Mouse (Mus musculus): ENCODE measurements around the gene Gfi1b. TPM values are rescaled to one million over a fixed set of nuclear protein-coding genes. Genes with fewer than 3 reads are reported as not detected.
A peak's percentile ranks its signal among the peaks of the same experiment; 100 is the strongest.

Gfi1b gene
- polyA plus RNA-seq, 1 experiment from 2014 or later: 0.40 TPM

DNA sequence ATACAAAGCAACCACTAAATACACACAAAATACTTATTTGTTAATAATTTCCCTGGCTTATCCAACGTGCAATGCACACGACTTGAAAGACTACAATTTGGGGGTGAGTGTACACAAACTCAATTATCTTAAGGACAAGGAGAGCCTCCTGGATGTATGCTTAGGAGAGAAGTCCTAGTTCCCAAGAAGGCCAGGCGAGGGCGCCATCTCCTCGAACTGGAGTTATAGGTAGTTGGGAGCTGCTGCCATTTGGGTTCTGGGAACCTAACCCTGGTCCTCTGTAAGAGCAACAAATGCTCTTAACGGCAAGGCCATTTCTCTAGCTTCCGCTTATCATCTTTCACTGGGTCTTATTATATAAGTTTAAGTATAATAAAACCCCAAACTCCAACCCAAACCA lies 18.0 kb upstream of the Gfi1b start:
- TF ChIP-seq EP300 (optimal IDR thresholded peaks at IDR 0.05) (no peak), CTCF (IDR thresholded peaks at IDR 0.05; ENCODE audit: low read depth) (peak; percentile 54)
- Histone ChIP-seq H3K36me3 (ENCODE audit: control insufficient read depth, insufficient read depth, low read length) (no peaks in the 10 kb centered on the region), H3K9ac (ENCODE audit: low read length) (no peak overlapping the region), H3K27me3 (ENCODE audit: control insufficient read depth, insufficient read depth, low read length) (no peaks in the 10 kb centered on the region), H3K4me2 (replicated peaks; ENCODE audit: low read depth) (no peak overlapping the region), H3K9me3 (ENCODE audit: control insufficient read depth, low read length) (no peaks in the 10 kb centered on the region), H3K27ac (replicated peaks) (no peak overlapping the region), H3K4me1 (replicated peaks; ENCODE audit: control insufficient read depth, insufficient read depth) (peaks cover 2% of the 10 kb centered on the region; the same call in 1 of the 2 replicates), H3K4me3 (ENCODE audit: low read depth, low read length) (no peak overlapping the region)
- DNase-seq (ENCODE audit: low spot score) (peak; percentile 38), ATAC-seq (ENCODE audit: low FRiP score, low TSS enrichment) (no peak)
- 53% methylated on average over 7 of the region's 7 CpGs for WGBS

DNA sequence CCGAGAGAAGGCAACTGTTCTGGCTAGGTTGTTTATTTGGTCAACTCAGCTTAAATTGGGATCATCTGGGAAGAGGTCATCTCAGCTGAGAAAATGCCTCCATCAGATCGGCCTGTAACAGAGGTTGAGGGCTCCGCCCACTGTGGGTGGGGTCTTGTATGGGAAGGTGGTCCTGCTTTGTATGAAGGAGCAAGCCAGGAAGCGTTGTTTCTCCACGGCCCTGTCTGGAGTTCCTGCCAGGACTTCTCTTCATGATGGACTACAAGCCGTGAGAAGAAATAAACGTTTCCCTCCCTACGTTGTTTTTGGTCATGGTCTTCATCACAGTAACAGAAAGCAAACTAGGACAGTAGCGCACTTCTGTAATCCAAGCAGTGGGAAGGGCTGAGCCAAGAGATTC lies 17.1 kb upstream of the Gfi1b start:
- TF ChIP-seq EP300 (optimal IDR thresholded peaks at IDR 0.05): no peak
- no peak for TF ChIP-seq CTCF (IDR thresholded peaks at IDR 0.05; ENCODE audit: low read depth)
- H3K4me3 ChIP-seq (ENCODE audit: low read depth, low read length): no peak overlapping the region
- peak overlapping the region; percentile 31; the same call in 1 of the 2 replicates for H3K4me2 ChIP-seq (replicated peaks; ENCODE audit: low read depth)
- H3K9me3 ChIP-seq (ENCODE audit: control insufficient read depth, low read length): no peaks in the 10 kb centered on the region
- H3K9ac ChIP-seq (ENCODE audit: low read length): no peak overlapping the region
- ATAC-seq (ENCODE audit: low FRiP score, low TSS enrichment) (no peak), DNase-seq (ENCODE audit: low spot score) (peak; percentile 32)
- no peaks in the 10 kb centered on the region for H3K36me3 ChIP-seq (ENCODE audit: control insufficient read depth, insufficient read depth, low read length)
- H3K27ac ChIP-seq (replicated peaks): no peak overlapping the region
- 9% methylated on average over 9 of the region's 9 CpGs for WGBS
- peaks cover 2% of the 10 kb centered on the region; the same call in 1 of the 2 replicates for H3K4me1 ChIP-seq (replicated peaks; ENCODE audit: control insufficient read depth, insufficient read depth)
- H3K27me3 ChIP-seq (ENCODE audit: control insufficient read depth, insufficient read depth, low read length): no peaks in the 10 kb centered on the region

GRCm38 (mm10) chr2:28638352-28638751 lies 16.6 kb upstream of the Gfi1b start:
- WGBS: 25% methylated on average over 9 of the region's 9 CpGs
- H3K9me3 ChIP-seq (ENCODE audit: control insufficient read depth, low read length): no peaks in the 10 kb centered on the region
- H3K4me1 ChIP-seq (replicated peaks; ENCODE audit: control insufficient read depth, insufficient read depth): peaks cover 2% of the 10 kb centered on the region; the same call in 1 of the 2 replicates
- H3K4me3 ChIP-seq (ENCODE audit: low read depth, low read length): no peak overlapping the region
- TF ChIP-seq CTCF (IDR thresholded peaks at IDR 0.05; ENCODE audit: low read depth): no peak
- no peak for TF ChIP-seq EP300 (optimal IDR thresholded peaks at IDR 0.05)
- H3K36me3 ChIP-seq (ENCODE audit: control insufficient read depth, insufficient read depth, low read length): no peaks in the 10 kb centered on the region
- H3K4me2 ChIP-seq (replicated peaks; ENCODE audit: low read depth): peak overlapping the region; percentile 31
- H3K27ac ChIP-seq (replicated peaks): no peak overlapping the region
- no peak for ATAC-seq (ENCODE audit: low FRiP score, low TSS enrichment)
- DNase-seq (ENCODE audit: low spot score): peak; percentile 62
- H3K9ac ChIP-seq (ENCODE audit: low read length): no peak overlapping the region
- H3K27me3 ChIP-seq (ENCODE audit: control insufficient read depth, insufficient read depth, low read length): no peaks in the 10 kb centered on the region

- no peaks in the 10 kb centered on the region for H3K36me3 ChIP-seq (ENCODE audit: control insufficient read depth, insufficient read depth, low read length)
- WGBS: 56% methylated on average over 9 of the region's 9 CpGs
- TF ChIP-seq CTCF (IDR thresholded peaks at IDR 0.05; ENCODE audit: low read depth): no peak
- no peak for TF ChIP-seq EP300 (optimal IDR thresholded peaks at IDR 0.05)
- no peak overlapping the region for H3K9ac ChIP-seq (ENCODE audit: low read length)
- H3K4me1 ChIP-seq (replicated peaks; ENCODE audit: control insufficient read depth, insufficient read depth): peaks cover 2% of the 10 kb centered on the region; the same call in 1 of the 2 replicates
- DNase-seq (ENCODE audit: low spot score) (no peak), ATAC-seq (ENCODE audit: low FRiP score, low TSS enrichment) (no peak)
- H3K27me3 ChIP-seq (ENCODE audit: control insufficient read depth, insufficient read depth, low read length): no peaks in the 10 kb centered on the region
- H3K4me3 ChIP-seq (ENCODE audit: low read depth, low read length): no peak overlapping the region
- no peak overlapping the region for H3K4me2 ChIP-seq (replicated peaks; ENCODE audit: low read depth)
- no peak overlapping the region for H3K27ac ChIP-seq (replicated peaks)
- H3K9me3 ChIP-seq (ENCODE audit: control insufficient read depth, low read length): no peaks in the 10 kb centered on the region
Observed at GRCm38 (mm10) chr2:28637106-28637845, 15.5 kb upstream of the Gfi1b start.

DNA sequence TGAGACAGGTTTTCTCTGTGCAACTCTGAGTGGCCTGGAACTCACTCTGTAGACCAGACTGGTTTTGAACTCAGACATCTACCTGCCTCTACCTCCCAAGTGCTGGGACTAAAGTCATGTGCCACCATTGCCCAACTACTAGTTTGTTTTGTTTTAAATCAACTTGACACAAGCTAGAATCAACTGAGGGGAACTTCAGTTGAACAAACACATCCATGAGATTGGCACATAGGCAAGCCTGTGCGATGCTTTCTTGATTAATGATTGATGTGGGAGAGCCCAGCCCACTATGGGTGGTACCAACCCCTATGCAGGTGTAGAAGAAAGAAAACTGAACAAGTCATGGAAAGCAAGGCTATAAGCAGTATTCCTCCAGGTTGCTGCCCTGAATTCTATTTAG lies 13.4 kb upstream of the Gfi1b start:
- Histone ChIP-seq H3K36me3 (ENCODE audit: control insufficient read depth, insufficient read depth, low read length) (no peaks in the 10 kb centered on the region), H3K9me3 (ENCODE audit: control insufficient read depth, low read length) (no peaks in the 10 kb centered on the region), H3K4me1 (replicated peaks; ENCODE audit: control insufficient read depth, insufficient read depth) (no peaks in the 10 kb centered on the region), H3K4me2 (replicated peaks; ENCODE audit: low read depth) (no peak overlapping the region), H3K9ac (ENCODE audit: low read length) (no peak overlapping the region), H3K27me3 (ENCODE audit: control insufficient read depth, insufficient read depth, low read length) (no peaks in the 10 kb centered on the region), H3K4me3 (ENCODE audit: low read depth, low read length) (no peak overlapping the region), H3K27ac (replicated peaks) (no peak overlapping the region)
- 58% methylated on average over 1 of the region's 1 CpGs for WGBS
- DNase-seq (ENCODE audit: low spot score) (no peak), ATAC-seq (ENCODE audit: low FRiP score, low TSS enrichment) (no peak)
- TF ChIP-seq EP300 (optimal IDR thresholded peaks at IDR 0.05) (no peak), CTCF (IDR thresholded peaks at IDR 0.05; ENCODE audit: low read depth) (no peak)

GRCm38 (mm10) chr2:28633136-28633535 lies 11.4 kb upstream of the Gfi1b start:
- Histone ChIP-seq H3K27me3 (ENCODE audit: control insufficient read depth, insufficient read depth, low read length) (no peaks in the 10 kb centered on the region), H3K27ac (replicated peaks) (no peak overlapping the region), H3K4me1 (replicated peaks; ENCODE audit: control insufficient read depth, insufficient read depth) (no peaks in the 10 kb centered on the region), H3K4me2 (replicated peaks; ENCODE audit: low read depth) (no peak overlapping the region), H3K36me3 (ENCODE audit: control insufficient read depth, insufficient read depth, low read length) (no peaks in the 10 kb centered on the region), H3K4me3 (ENCODE audit: low read depth, low read length) (no peak overlapping the region), H3K9me3 (ENCODE audit: control insufficient read depth, low read length) (no peaks in the 10 kb centered on the region), H3K9ac (ENCODE audit: low read length) (no peak overlapping the region)
- 37% methylated on average over 4 of the region's 4 CpGs for WGBS
- ATAC-seq (ENCODE audit: low FRiP score, low TSS enrichment) (no peak), DNase-seq (ENCODE audit: low spot score) (no peak)
- TF ChIP-seq CTCF (IDR thresholded peaks at IDR 0.05; ENCODE audit: low read depth) (peak; percentile 36), EP300 (optimal IDR thresholded peaks at IDR 0.05) (no peak)
